Mouse (Mus musculus) hindbrain, embryonic 16.5 days (tissue): ENCODE measurements around the gene Tlr4. TPM values are rescaled to one million over a fixed set of nuclear protein-coding genes. Genes with fewer than 3 reads are reported as not detected.

Source experiments
- ATAC-seq: fragments of 200-750 bp; cut with Nextera tagmentation; 2 replicates; pipeline ENCODE4 v1.8.0; 2017; ENCODE audit warnings: moderate TSS enrichment, moderate library complexity
- H3K27ac ChIP-seq: fragments of 300-500 bp; sonication (generic); 2 replicates; pipeline ENCODE4 v1.5.1; 2014; ENCODE audit warnings: low read depth, mild to moderate bottlenecking, control low read depth, low read length, moderate library complexity
- H3K27me3 ChIP-seq: fragments of 300-500 bp; sonication (generic); replicated peaks from 2 replicates; pipeline ENCODE4 v1.6.1; 2014; ENCODE audit warnings: low read length; ENCODE audit not compliant: control insufficient read depth, insufficient read depth
- H3K36me3 ChIP-seq: fragments of 300-500 bp; sonication (generic); 2 replicates; pipeline ENCODE4 v1.6.1; 2014; ENCODE audit warnings: mild to moderate bottlenecking, low read length, moderate library complexity, mixed read lengths; ENCODE audit not compliant: control insufficient read depth, insufficient read depth
- H3K4me1 ChIP-seq: fragments of 300-500 bp; sonication (generic); 2 replicates; pipeline ENCODE4 v1.6.1; 2014; ENCODE audit warnings: low read depth, low read length; ENCODE audit not compliant: control insufficient read depth, insufficient read depth
- H3K4me2 ChIP-seq: fragments of 300-500 bp; sonication (generic); 2 replicates; pipeline ENCODE4 v1.6.1; 2014; ENCODE audit warnings: mild to moderate bottlenecking, low read length, control low read depth, moderate library complexity
- H3K4me3 ChIP-seq: fragments of 300-500 bp; sonication (generic); 2 replicates; pipeline ENCODE4 v1.5.1; 2014; ENCODE audit warnings: mild to moderate bottlenecking, low read length, control low read depth, moderate library complexity
- H3K9ac ChIP-seq: fragments of 300-500 bp; sonication (generic); 2 replicates; pipeline ENCODE4 v1.6.1; 2014; ENCODE audit warnings: low read depth, mild to moderate bottlenecking, control low read depth, low read length, moderate library complexity
- H3K9me3 ChIP-seq: fragments of 300-500 bp; sonication (generic); 2 replicates; pipeline ENCODE4 v1.6.1; 2014; ENCODE audit warnings: mild to moderate bottlenecking, low read length, moderate library complexity; ENCODE audit not compliant: control insufficient read depth
- WGBS: fragments of 180-500 bp; shearing (Covaris S2); extraction: QIAGEN DNeasy Blood & Tissue Kit; methylation state at CpG from one replicate; pipeline ENCODE4 v1.1.7; 2014; 5-methylcytosine and 5-hydroxymethylcytosine counted together
- polyA plus RNA-seq: library from polyadenylated mRNA; unstranded; fragments of >200 nt; fragmentation: Nextera tagmentation; extraction: Ambion mirVana; gene quantifications from 2 replicates; pipeline ENCODE4 v1.2.1, GENCODE M21; 2015

Gene Tlr4
- polyA plus RNA-seq = 0.66 and 0.95 TPM in 2 replicates

DNA sequence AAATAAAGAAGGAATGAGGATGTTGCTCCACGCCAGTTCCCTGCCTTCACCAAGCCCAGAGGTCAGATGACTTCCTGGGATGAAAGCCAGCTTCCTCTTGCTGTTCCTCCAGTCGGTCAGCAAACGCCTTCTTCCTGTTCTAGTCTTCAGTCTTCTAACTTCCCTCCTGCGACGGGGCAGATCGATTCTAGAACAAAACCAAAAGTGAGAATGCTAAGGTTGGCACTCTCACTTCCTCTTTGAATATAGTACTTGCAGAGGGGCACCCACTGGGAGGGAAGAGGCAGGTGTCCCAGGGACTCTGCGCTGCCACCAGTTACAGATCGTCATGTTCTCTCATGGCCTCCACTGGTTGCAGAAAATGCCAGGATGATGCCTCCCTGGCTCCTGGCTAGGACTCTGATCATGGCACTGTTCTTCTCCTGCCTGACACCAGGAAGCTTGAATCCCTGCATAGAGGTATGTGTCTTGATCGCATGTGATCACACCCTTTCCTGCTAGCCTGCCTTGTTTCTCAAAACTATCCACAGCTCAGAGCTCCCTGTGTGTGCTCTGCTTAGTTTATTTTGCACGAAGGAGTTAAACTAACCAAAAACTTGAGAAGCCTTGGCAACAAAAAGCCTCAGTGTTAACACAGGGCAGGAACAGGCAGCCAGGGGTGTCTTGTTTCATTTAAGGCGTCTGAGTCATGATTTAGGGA, at the start of gene Tlr4:
TSS of gene Tlr4 (plus strand) at position 122 of the 700 bp plus-strand sequence.
- no peak within 1 kb of the TSS for H3K27ac ChIP-seq
- no peak within 1 kb of the TSS for H3K9ac ChIP-seq
- no peaks in the 10 kb centered on the region for H3K36me3 ChIP-seq
- H3K4me1 ChIP-seq = no peaks in the 10 kb centered on the region
- 78% methylated on average over 11 of the region's 11 CpGs for WGBS
- peak within 1 kb of the TSS; percentile 2; the same call in 1 of the 2 replicates for H3K4me2 ChIP-seq
- H3K4me3 ChIP-seq = 0 out of 2 replicates have a peak within 1 kb of the TSS, but pooled peaks have one; percentile 8
- no peak for ATAC-seq
- H3K9me3 ChIP-seq = no peaks in the 10 kb centered on the region
- H3K27me3 ChIP-seq = no peaks in the 10 kb centered on the region

DNA sequence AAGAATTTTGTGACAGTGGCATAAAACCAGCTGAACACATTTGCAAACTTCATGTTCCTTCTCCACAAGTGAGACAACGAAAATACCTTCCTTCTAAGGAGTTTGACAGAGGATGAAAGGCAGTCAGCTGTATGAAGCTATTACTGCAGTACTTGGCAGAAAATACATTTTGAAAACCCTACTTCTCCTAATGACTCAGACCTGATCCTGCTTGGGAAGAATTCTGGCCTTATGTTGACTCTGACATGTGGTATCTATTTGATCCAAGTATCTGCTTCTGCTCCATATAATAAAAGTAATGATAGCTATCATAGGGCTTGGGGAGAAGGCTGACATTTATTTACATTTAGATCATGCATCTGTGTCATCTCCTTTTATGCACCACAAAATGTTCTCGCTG, 33.1 kb upstream of the Tlr4 start:
- no peaks in the 10 kb centered on the region for H3K36me3 ChIP-seq
- no peaks in the 10 kb centered on the region for H3K9me3 ChIP-seq

DNA sequence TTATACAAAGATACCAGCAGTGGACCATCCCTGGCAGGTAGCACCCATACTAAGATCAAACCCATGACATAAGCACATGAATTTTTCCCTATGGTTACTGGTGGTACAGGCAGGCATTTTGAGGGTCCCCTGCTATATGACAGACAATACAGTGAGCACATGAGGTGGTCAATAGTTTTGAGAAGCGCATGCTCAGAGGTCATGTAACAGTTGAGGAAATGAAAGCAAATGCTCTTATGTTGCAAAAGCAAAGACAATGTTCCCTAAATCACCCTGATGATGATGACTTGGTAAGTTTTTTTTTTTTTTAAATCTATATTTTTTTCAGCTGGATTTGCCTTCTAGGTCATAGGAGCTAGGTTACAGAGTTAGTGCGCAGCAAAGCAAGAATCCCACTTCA, 30.7 kb upstream of the Tlr4 start:
- H3K9ac ChIP-seq = no peak overlapping the region
- no peaks in the 10 kb centered on the region for H3K27me3 ChIP-seq
- H3K9me3 ChIP-seq = no peaks in the 10 kb centered on the region
- no peaks in the 10 kb centered on the region for H3K4me1 ChIP-seq
- WGBS = 98% methylated on average over 2 of the region's 2 CpGs
- no peak overlapping the region for H3K27ac ChIP-seq
- H3K4me3 ChIP-seq = no peak overlapping the region
- no peak overlapping the region for H3K4me2 ChIP-seq
- H3K36me3 ChIP-seq = no peaks in the 10 kb centered on the region
- ATAC-seq = no peak

More for the DNA sequence above, 33.1 kb upstream of the Tlr4 start:
- Histone ChIP-seq H3K4me3 (no peak overlapping the region), H3K9ac (no peak overlapping the region), H3K27me3 (no peaks in the 10 kb centered on the region), H3K4me1 (no peaks in the 10 kb centered on the region), H3K27ac (no peak overlapping the region), H3K4me2 (no peak overlapping the region)
- ATAC-seq = no peak
- WGBS = 83% methylated on average over 2 of the region's 2 CpGs

DNA sequence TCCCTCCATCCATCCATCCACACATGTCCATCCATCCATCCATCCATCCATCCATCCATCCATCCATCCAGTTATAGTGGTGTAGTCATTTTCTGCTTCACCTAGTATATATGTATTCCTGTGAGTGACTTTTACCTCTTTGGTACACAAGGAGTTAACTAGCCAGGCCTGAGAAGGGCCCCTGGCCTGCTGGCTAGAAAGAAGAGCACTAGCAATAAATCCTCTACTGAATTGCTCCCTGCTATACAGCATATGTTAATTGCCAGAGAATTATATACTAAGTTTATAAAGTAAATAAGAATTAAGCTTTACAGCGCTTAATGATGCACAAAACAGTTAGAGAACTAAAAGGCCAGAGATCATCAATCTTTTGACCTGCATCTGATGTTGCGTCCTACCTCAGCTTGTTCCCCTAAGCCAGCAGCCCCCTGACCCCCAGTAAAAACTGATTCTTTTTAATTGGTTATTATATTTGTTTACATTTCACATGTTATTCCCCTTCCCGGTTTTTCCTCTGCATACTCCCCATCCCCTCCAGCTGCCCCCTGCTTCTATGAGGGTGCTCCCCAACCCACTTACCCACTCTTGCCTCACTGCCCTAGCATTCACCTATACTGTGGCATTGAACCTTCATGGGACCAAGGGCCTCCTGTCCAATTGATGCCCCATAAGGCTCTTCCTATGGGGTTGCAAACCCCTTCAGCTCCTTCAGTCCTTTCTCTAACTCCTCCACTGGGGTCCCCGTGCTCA, 22.7 kb upstream of the Tlr4 start:
- H3K4me3 ChIP-seq = no peak overlapping the region
- H3K4me2 ChIP-seq = no peak overlapping the region
- no peaks in the 10 kb centered on the region for H3K36me3 ChIP-seq
- no peaks in the 10 kb centered on the region for H3K27me3 ChIP-seq
- WGBS = 78% methylated on average over 4 of the region's 4 CpGs
- H3K9ac ChIP-seq = no peak overlapping the region
- H3K9me3 ChIP-seq = no peaks in the 10 kb centered on the region
- H3K27ac ChIP-seq = no peak overlapping the region
- no peaks in the 10 kb centered on the region for H3K4me1 ChIP-seq
- ATAC-seq = no peak

DNA sequence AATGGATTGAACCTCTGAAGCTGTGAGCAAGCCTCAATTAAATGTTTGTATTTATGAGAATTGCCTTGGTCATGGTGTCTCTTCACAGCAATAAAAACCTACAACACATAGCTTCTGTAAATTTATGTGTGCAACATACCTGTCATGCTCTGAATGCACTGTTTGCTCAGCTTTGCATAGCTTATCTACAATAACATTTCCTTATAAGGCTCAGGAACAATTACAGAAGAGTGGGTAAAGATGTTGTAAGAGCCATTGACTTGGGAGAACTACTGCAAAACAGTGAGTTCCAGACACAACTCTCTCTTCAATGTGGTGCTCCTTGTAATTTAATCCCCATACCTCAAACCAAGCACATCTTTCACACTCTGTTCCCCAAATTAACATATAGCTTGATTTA, 21.6 kb upstream of the Tlr4 start:
- Histone ChIP-seq H3K4me3 (no peak overlapping the region), H3K27me3 (no peaks in the 10 kb centered on the region), H3K9ac (no peak overlapping the region), H3K9me3 (no peaks in the 10 kb centered on the region), H3K4me2 (no peak overlapping the region), H3K36me3 (no peaks in the 10 kb centered on the region), H3K4me1 (no peaks in the 10 kb centered on the region), H3K27ac (no peak overlapping the region)
- no peak for ATAC-seq

DNA sequence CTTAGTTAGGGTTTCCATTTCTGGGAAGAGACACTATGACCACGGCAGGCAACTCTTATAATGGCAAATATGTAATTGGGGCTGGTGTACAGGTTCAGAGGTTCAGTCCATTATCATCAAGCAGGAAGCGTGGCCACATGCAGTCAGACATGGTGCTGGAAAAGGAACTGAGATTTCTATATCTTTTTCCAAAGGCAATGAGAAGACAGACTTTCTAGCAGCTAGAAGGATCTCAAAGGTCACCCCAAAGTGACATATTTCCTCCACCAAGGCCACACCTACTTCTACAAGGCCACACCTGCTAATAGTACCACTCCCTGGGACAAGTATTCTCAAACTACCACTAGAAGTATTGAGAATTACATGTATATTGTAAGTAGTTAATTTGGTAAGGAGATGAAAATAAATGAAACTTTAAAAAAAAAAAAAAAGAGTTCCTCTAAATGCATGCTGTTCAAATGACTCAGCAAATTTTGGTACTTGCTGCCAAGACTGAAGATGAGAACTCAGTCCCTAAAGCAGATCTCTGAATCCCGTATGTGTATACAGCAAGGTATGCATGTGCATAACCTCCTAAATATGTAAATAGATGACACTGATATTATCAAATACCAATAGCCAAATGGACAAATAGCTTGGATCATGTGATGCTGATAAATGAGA, 10.9 kb upstream of the Tlr4 start:
- Histone ChIP-seq H3K9me3 (no peaks in the 10 kb centered on the region), H3K27me3 (no peaks in the 10 kb centered on the region), H3K4me2 (no peak overlapping the region), H3K4me1 (no peaks in the 10 kb centered on the region), H3K27ac (no peak overlapping the region), H3K36me3 (no peaks in the 10 kb centered on the region), H3K4me3 (no peak overlapping the region), H3K9ac (no peak overlapping the region)
- 88% methylated on average over 3 of the region's 3 CpGs for WGBS
- ATAC-seq = no peak

DNA sequence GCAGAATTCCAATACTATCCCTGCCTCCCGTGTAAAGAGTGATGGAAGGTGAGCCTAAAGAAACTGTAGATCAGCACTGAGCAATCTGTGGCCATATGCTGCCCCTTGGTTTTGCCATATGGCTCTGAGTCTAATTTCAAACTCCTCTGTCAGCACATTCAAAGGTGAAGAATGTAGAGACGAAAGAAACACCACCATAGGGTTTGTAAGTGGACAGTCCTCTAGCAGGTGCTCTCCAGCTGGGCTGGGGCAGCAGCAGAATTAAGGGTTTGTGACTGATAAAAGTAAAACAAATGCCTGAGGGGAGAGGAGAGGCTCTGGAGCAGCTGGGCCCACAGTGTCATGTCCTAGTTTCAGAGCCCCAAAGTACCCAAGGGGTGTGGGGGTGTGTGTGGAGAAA, 6.2 kb upstream of the Tlr4 start:
- no peak overlapping the region for H3K27ac ChIP-seq
- H3K36me3 ChIP-seq = no peaks in the 10 kb centered on the region
- WGBS = 64% methylated on average over 2 of the region's 2 CpGs
- no peak overlapping the region for H3K4me2 ChIP-seq
- ATAC-seq = no peak
- H3K4me3 ChIP-seq = no peak overlapping the region
- no peak overlapping the region for H3K9ac ChIP-seq
- H3K27me3 ChIP-seq = no peaks in the 10 kb centered on the region
- no peaks in the 10 kb centered on the region for H3K4me1 ChIP-seq
- H3K9me3 ChIP-seq = no peaks in the 10 kb centered on the region

DNA sequence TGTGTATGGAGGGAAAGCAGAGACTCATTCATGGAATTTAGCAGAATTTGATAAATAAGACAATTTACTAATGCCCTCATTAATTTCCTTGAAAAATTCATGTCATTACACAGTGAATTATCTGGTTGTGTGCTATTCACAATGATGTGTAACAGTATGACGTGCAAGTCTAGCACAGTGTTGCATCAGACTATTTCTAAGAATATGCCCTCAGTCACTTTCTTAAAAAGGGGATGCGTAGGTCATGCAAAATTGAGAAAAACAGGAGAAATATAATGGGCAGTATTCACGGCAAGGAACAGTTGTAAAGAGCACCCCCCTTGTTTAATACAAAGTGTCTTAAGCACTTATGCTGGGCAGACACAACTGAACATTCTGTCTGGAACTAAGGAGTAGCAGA, 5.6 kb upstream of the Tlr4 start:
- ATAC-seq = no peak
- Histone ChIP-seq H3K9me3 (no peaks in the 10 kb centered on the region), H3K27me3 (no peaks in the 10 kb centered on the region), H3K36me3 (no peaks in the 10 kb centered on the region), H3K4me3 (no peak overlapping the region), H3K4me2 (no peak overlapping the region), H3K9ac (no peak overlapping the region), H3K27ac (no peak overlapping the region), H3K4me1 (no peaks in the 10 kb centered on the region)
- WGBS = 75% methylated on average over 3 of the region's 3 CpGs

DNA sequence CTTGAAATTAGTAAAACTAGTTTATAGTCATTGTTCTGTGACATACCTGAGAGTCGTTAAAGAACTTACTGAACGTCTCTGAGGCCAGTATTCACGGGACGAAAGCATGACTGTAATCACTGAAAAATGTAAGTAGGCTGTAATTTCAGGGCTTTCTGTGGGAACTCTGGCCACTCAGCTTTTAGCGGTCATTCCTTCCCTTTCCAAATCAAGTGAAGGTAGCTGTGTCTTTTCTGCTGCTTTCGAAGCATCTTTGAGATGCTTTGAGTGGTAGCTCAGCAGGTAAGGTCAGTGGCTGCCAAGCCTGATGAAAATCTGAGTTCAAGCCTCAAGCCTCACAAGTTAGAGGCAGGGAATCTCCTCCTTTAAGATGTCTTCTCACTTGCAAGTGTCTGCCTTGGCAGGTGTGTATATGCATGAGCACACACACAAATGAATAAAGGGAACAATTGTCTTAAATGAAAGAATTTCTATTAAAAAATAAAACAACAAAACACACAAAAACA, 832 bp downstream of the Tlr4 start:
- H3K9me3 ChIP-seq = no peaks in the 10 kb centered on the region
- no peak overlapping the region for H3K27ac ChIP-seq
- no peaks in the 10 kb centered on the region for H3K36me3 ChIP-seq
- H3K4me2 ChIP-seq = no peak overlapping the region
- H3K9ac ChIP-seq = no peak overlapping the region
- H3K4me3 ChIP-seq = no peak overlapping the region
- H3K4me1 ChIP-seq = no peaks in the 10 kb centered on the region
- no peak for ATAC-seq
- 75% methylated on average over 6 of the region's 6 CpGs for WGBS
- no peaks in the 10 kb centered on the region for H3K27me3 ChIP-seq
